Mouse (Mus musculus): ENCODE results near the gene Plod1.
"Not testable (repeated sequence)": the region's sequence is repeated elsewhere in the genome, so short reads cannot be mapped to it uniquely, and the experiment has no call there.

Plod1 gene

GRCm38 (mm10) chr4:147896411-147896810 lies 40.2 kb downstream of the Plod1 start:
- no peak for DNase-seq (ENCODE audit: low read depth, low spot score)

- DNase-seq (ENCODE audit: low read depth, low spot score), result no peak
Observed at GRCm38 (mm10) chr4:147895815-147896330, 40.7 kb downstream of the Plod1 start.

- DNase-seq (ENCODE audit: low read depth, low spot score), result no peak
Observed at GRCm38 (mm10) chr4:147890341-147890740, 46.2 kb downstream of the Plod1 start.

- DNase-seq (ENCODE audit: low read depth, low spot score), result no peak
Observed at GRCm38 (mm10) chr4:147888237-147888636, 48.3 kb downstream of the Plod1 start.

GRCm38 (mm10) chr4:147887277-147887676 lies 49.3 kb downstream of the Plod1 start:
- no peak for DNase-seq (ENCODE audit: low read depth, low spot score)

- DNase-seq (ENCODE audit: low read depth, low spot score), result no peak
Observed at GRCm38 (mm10) chr4:147886158-147886557, 50.4 kb downstream of the Plod1 start.

GRCm38 (mm10) chr4:147884138-147884537 lies 52.4 kb downstream of the Plod1 start:
- DNase-seq (ENCODE audit: low read depth, low spot score), result no peak

GRCm38 (mm10) chr4:147883041-147883440 lies 53.5 kb downstream of the Plod1 start:
- DNase-seq (ENCODE audit: low read depth, low spot score), result no peak

- DNase-seq (ENCODE audit: low read depth, low spot score), result no peak
Observed at GRCm38 (mm10) chr4:147881792-147882191, 54.8 kb downstream of the Plod1 start.

- peak; percentile 57 for DNase-seq (ENCODE audit: low read depth, low spot score)
Observed at GRCm38 (mm10) chr4:147879865-147880264, 56.7 kb downstream of the Plod1 start.

- DNase-seq (ENCODE audit: low read depth, low spot score), result peak; percentile 65
Observed at GRCm38 (mm10) chr4:147879456-147879855, 57.1 kb downstream of the Plod1 start.

GRCm38 (mm10) chr4:147878537-147878936 lies 58.0 kb downstream of the Plod1 start:
- DNase-seq (ENCODE audit: low read depth, low spot score), result no peak

GRCm38 (mm10) chr4:147875852-147876575 lies 60.6 kb downstream of the Plod1 start:
- no peak for DNase-seq (ENCODE audit: low read depth, low spot score)

GRCm38 (mm10) chr4:147869238-147869637 lies 67.3 kb downstream of the Plod1 start:
- no peak for DNase-seq (ENCODE audit: low read depth, low spot score)

- peak; percentile 81 for DNase-seq (ENCODE audit: low read depth, low spot score)
Observed at GRCm38 (mm10) chr4:147868450-147869031, 68.0 kb downstream of the Plod1 start, which contains the start of the genes Miip and Fv1. Gene Miip (minus strand): TSS chr4:147868816. Gene Fv1 (plus strand): TSS chr4:147868979.

- no peak for DNase-seq (ENCODE audit: low read depth, low spot score)
Observed at GRCm38 (mm10) chr4:147867563-147868449, 68.8 kb downstream of the Plod1 start.

- DNase-seq (ENCODE audit: low read depth, low spot score), result not testable (repeated sequence)
Observed at GRCm38 (mm10) chr4:147866793-147867192, 69.8 kb downstream of the Plod1 start.

- no peak for DNase-seq (ENCODE audit: low read depth, low spot score)
Observed at GRCm38 (mm10) chr4:147866056-147866455, 70.5 kb downstream of the Plod1 start.

- DNase-seq (ENCODE audit: low read depth, low spot score), result no peak
Observed at GRCm38 (mm10) chr4:147865651-147866050, 70.9 kb downstream of the Plod1 start.

- no peak for DNase-seq (ENCODE audit: low read depth, low spot score)
Observed at GRCm38 (mm10) chr4:147862051-147862450, 74.5 kb downstream of the Plod1 start.
